Mouse (Mus musculus): ENCODE measurements around the gene Agbl5.

DNA sequence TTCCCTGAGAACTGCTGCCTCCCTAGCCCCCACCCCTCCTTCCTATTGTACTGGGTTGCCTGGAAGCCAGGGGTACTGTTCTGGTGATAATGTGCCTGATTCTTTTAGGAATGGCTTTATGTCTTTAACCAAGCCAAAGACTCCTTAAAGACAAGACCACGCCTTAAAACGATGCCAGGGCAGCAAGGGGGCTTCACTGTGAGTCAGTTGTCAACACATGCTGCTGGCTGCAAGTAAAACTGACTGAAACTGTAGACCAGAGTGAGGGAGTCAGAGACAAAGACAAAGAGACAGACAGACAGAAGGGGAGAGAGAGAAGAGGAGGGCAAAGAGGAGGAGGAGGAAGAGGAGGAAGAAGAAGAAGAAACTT is 38.0 kb upstream of the Agbl5 start:
- no peak for TF ChIP-seq FLI1 (IDR thresholded peaks at IDR 0.05; ENCODE audit: low read length)
- no peak for TF ChIP-seq GATA1 (IDR thresholded peaks at IDR 0.05; ENCODE audit: borderline replicate concordance, low read length)
